Mouse (Mus musculus) heart, adult 8-10 months (tissue): ENCODE measurements around the gene Olfr1305. TPM values are rescaled to one million over a fixed set of nuclear protein-coding genes. Genes with fewer than 3 reads are reported as not detected.

Experiments
- DNase-seq: peaks from one replicate; pipeline ENCODE4 v3.0.0; 2022; ENCODE audit warnings: low spot score
- total RNA-seq, 4 experiments: library from RNA; stranded (reverse); gene quantifications; 2 replicates each; pipeline ENCODE4 v1.2.4; 2022

Olfr1305 gene
- total RNA-seq: not detected

- no peak for DNase-seq
These were observed at the start of gene Olfr1305 for GRCm38 (mm10) chr2:111877049-111877448. Gene Olfr1305 (minus strand): TSS chr2:111877149.

GRCm38 (mm10) chr2:111916171-111916570 is 39.2 kb upstream of the Olfr1305 start, which contains the start of gene Olfr1306:
Gene Olfr1306 (minus strand): TSS chr2:111916271.
- DNase-seq: no peak

- DNase-seq: no peak
These were observed 56.7 kb downstream of the Olfr1305 start, which contains the start of gene Olfr1303 for GRCm38 (mm10) chr2:111820240-111820639. Gene Olfr1303 (minus strand): TSS chr2:111820340.

Other genes with a start within 250 kb of the Olfr1305 start
- gene Olfr1298, start 227.9 kb downstream of the Olfr1305 start, total RNA-seq: not detected
- not detected for gene Olfr1299, start 215.7 kb downstream of the Olfr1305 start, total RNA-seq
- not detected for gene Olfr1301, start 126.1 kb downstream of the Olfr1305 start, total RNA-seq
- not detected for gene Olfr1302, start 99.7 kb downstream of the Olfr1305 start, total RNA-seq
- gene Olfr1303, start 56.8 kb downstream of the Olfr1305 start, total RNA-seq: not detected
- gene Olfr1306, start 39.1 kb upstream of the Olfr1305 start, total RNA-seq: not detected
- under 1 TPM in 1 of 4 experiments, not detected in 3; under 0.01 TPM for gene Olfr1307, start 72.3 kb upstream of the Olfr1305 start, total RNA-seq
- gene Olfr1308, start 87.8 kb upstream of the Olfr1305 start, total RNA-seq: not detected
- not detected for gene Olfr1309, start 113.1 kb upstream of the Olfr1305 start, total RNA-seq
- not detected for gene Olfr1310, start 135.6 kb upstream of the Olfr1305 start, total RNA-seq
- gene Olfr1311, start 147.3 kb upstream of the Olfr1305 start, total RNA-seq: not detected
- not detected for gene Olfr1312, start 173.1 kb upstream of the Olfr1305 start, total RNA-seq
- not detected for gene Olfr1313, start 200.7 kb upstream of the Olfr1305 start, total RNA-seq
- gene Olfr1314, start 219.6 kb upstream of the Olfr1305 start, total RNA-seq: not detected
- gene Olfr1315-ps1, start 238.3 kb upstream of the Olfr1305 start, total RNA-seq: not detected